Mouse (Mus musculus) small intestine, adult 2 months (tissue): ENCODE measurements around the gene Zscan21.

Source experiments
- CTCF ChIP-seq: fragments of 200-500 bp; IDR thresholded peaks from 2 replicates; pipeline ENCODE4 v1.5.1; 2012; ENCODE audit warnings: low read depth, mild to moderate bottlenecking, control low read depth, inconsistent platforms, low read length, moderate library complexity, mixed read lengths; ENCODE audit not compliant: insufficient replicate concordance, insufficient read length; ENCODE audit errors: extremely low read depth
- POLR2A ChIP-seq: fragments of 200-500 bp; IDR thresholded peaks from 2 replicates; pipeline ENCODE4 v1.6.1; 2012; ENCODE audit warnings: low read depth, mild to moderate bottlenecking, control low read depth, inconsistent platforms, low read length, moderate library complexity

DNA sequence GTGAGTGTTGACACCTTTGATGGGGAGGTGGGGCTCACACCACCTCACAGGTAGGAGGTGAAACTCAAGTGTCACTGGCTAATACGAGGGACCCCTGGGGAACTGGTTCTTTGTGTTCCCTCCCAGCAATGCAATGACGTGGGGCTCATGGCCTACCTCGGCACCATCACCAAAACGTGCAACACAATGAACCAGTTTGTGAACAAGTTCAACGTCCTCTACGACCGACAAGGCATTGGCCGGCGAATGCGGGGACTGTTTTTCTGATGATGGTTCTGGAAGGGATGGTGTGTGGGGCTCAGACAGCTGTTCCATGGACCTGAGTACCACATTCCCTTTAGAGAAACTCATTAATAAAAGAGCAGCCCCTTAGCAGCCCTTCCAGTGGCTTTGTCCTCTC, 46.9 kb downstream of the Zscan21 start:
- TF ChIP-seq CTCF (no peak), POLR2A (no peak)
